Mouse (Mus musculus) thymus, adult 2 months (tissue): ENCODE data around the gene Wdr26.

Experiments
- CTCF ChIP-seq: fragments of 200-500 bp; IDR thresholded peaks from 2 replicates; pipeline ENCODE4 v1.5.1; 2012; ENCODE audit warnings: mild to moderate bottlenecking, control low read depth, low read length, moderate library complexity, borderline replicate concordance; ENCODE audit not compliant: control insufficient read depth, poor library complexity, insufficient read depth; ENCODE audit errors: extremely low read depth
- POLR2A ChIP-seq: fragments of 200-500 bp; IDR thresholded peaks from 2 replicates; pipeline ENCODE4 v1.6.1; 2012; ENCODE audit warnings: mild to moderate bottlenecking, low read length, control low read depth, moderate library complexity; ENCODE audit not compliant: control insufficient read depth, poor library complexity, insufficient read depth; ENCODE audit errors: extremely low read depth

GRCm38 (mm10) chr1:181231821-181232220 is 20.0 kb upstream of the Wdr26 start:
- TF ChIP-seq CTCF (no peak), POLR2A (no peak)
